Mouse (Mus musculus): ENCODE measurements at regions not wholly inside any gene's neighbourhood (a gene's known extent, or its start where the extent isn't known, plus 50 kb on each side); places are given as distances from the start of the nearest gene placed in this dataset.

GRCm38 (mm10) chr6:4362220-4362619 lies 142.4 kb upstream of the Col1a2 start:
- TF ChIP-seq CTCF (IDR thresholded peaks at IDR 0.05; ENCODE audit: borderline replicate concordance, insufficient read depth, low read length) (no peak), POLR2A (IDR thresholded peaks at IDR 0.05; ENCODE audit: low read depth, low read length) (no peak)
